Mouse (Mus musculus): ENCODE measurements around the gene Prkaca.

GRCm38 (mm10) chr8:84027449-84027848 lies 54.7 kb downstream of the Prkaca start:
- TF ChIP-seq CTCF (IDR thresholded peaks at IDR 0.05; ENCODE audit: low read depth, low read length) (no peak), POLR2A (IDR thresholded peaks at IDR 0.05; ENCODE audit: extremely low read depth, insufficient read depth, low read length) (no peak)
